Mouse (Mus musculus) central nervous system, embryonic 14 days (tissue): ENCODE data around the gene Kir3dl1. TPM values are rescaled to one million over a fixed set of nuclear protein-coding genes. Genes with fewer than 3 reads are reported as not detected.

ENCODE experiments used
- polyA plus RNA-seq: library from polyadenylated mRNA; depleted of rRNA; stranded (reverse); fragments of >200 nt; gene quantifications from 2 replicates; pipeline ENCODE4 v1.2.3, GENCODE M21; 2012; rRNA removed

The Kir3dl1 gene
- polyA plus RNA-seq, result not detected in 2 replicates

GRCm38 (mm10) chrX:136517699-136518098 is at the start of gene Kir3dl1:
Gene Kir3dl1, plus strand, starts transcription at chrX:136517999.

GRCm38 (mm10) chrX:136543956-136544355 is 26.2 kb downstream of the Kir3dl1 start, which contains the start of gene Kir3dl2:
Gene Kir3dl2, minus strand, starts transcription at chrX:136544056.

Other genes with a start within 250 kb of the Kir3dl1 start
- 712 and 733 TPM in 2 replicates for gene Bex3, start 247.7 kb upstream of the Kir3dl1 start, polyA plus RNA-seq
- 0.05 and 0.10 TPM in 2 replicates for gene Kir3dl2, start 26.1 kb downstream of the Kir3dl1 start, polyA plus RNA-seq
- 93.6 and 99.4 TPM in 2 replicates for gene Tceal3, start 72.8 kb downstream of the Kir3dl1 start, polyA plus RNA-seq
- 10.7 and 11.6 TPM in 2 replicates for gene Tceal1, start 190.0 kb downstream of the Kir3dl1 start, polyA plus RNA-seq
- 452 and 468 TPM in 2 replicates for gene Morf4l2, start 225.7 kb downstream of the Kir3dl1 start, polyA plus RNA-seq